Mouse (Mus musculus): ENCODE data around the gene Nacc1. TPM values are rescaled to one million over a fixed set of nuclear protein-coding genes. Genes with fewer than 3 reads are reported as not detected.

The Nacc1 gene
- polyA plus RNA-seq, 1 experiment from 2014 or later = 109 TPM

DNA sequence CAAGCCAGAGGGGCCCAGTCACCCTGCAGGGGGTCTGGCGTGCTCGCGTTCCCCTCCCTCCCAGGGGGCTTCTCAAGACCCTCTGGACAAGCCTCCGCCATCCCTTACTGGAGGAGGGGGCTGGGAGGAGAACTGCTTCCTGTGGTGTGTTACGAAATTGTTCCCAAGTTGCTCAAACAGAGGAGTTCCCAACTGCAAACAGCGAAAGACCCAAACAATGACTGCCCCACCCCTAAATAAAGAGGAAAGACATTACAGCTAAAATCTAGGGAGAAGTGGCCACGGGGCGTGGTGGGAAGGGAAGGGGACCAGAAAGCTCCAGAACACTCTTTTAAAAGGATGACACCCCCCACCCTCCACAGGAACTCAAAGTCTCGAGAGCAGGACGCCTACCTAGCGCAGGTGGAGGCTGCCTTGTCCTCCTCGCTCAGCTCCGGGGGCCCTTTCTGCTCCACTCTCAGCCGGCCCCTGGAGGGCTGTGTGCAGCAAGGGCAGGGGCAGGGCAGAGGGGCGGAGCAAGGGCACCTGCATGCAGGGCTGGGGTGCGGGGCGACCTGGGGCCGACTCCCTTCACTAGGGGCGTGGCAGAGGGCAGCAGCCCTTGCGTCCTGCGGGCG lies 19.7 kb upstream of the Nacc1 start:
- ChIA-PET POLR2A (no interaction called here), CTCF (interaction anchor here (4.6 kb wide), 1 partner anchor 105 kb away, joined by 80 read pairs; no protein-coding TSS in a partner anchor)
- DNase-seq (ENCODE audit: low read depth, low spot score) = no peak
- in situ Hi-C loops (cut with MboI; ENCODE audit: low pct_unique_long_range_greater_than_20kb) = no loop called here
- H3K27me3 ChIP-seq = no peaks in the 10 kb centered on the region
- no peak for TF ChIP-seq CTCF (IDR thresholded peaks at IDR 0.05)
- no peak for ATAC-seq

DNA sequence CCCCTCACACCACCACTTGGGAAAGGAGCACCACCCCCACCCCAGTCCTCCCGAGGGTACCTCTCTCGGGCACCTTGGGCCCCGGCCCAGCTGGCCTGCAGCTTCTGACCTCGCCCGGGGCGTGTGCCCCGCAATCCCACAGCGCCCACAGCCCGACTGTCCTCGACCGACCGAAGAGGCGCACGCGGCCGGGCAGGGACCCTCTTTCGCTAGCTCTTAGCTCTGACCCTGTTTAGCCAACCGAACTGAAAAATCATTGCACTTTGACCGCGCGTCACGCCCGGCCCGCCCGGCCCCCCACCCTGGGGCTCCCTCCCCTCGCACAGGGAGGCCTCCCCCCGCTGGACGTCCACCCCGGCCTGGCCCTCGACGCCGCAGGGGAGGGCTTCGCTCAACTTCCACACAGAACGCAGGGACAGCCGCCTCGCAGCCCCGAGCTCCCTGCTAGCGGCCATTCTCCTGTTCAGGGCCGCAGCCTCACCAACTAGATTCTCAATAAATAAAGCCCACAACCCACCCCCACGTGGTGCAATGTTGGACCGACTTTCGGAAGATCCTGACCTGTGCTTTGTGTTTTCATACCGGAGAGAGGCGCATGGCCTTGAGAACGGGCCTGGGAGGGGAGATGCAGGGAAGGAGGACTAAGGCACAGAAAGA lies 19.1 kb upstream of the Nacc1 start:
- CTCF ChIA-PET = interaction anchor here (4.6 kb wide), 1 partner anchor 106 kb away, joined by 80 read pairs; no protein-coding TSS in a partner anchor
- TF ChIP-seq CTCF (IDR thresholded peaks at IDR 0.05) = no peak
- POLR2A ChIA-PET = interaction anchor here (0.7 kb wide), 1 partner anchor 31 kb away, joined by 3 read pairs; no protein-coding TSS in a partner anchor
- H3K27me3 ChIP-seq = no peaks in the 10 kb centered on the region
- ATAC-seq (no peak), DNase-seq (ENCODE audit: low read depth, low spot score) (no peak)
- in situ Hi-C loops (cut with MboI; ENCODE audit: low pct_unique_long_range_greater_than_20kb) = no loop called here

DNA sequence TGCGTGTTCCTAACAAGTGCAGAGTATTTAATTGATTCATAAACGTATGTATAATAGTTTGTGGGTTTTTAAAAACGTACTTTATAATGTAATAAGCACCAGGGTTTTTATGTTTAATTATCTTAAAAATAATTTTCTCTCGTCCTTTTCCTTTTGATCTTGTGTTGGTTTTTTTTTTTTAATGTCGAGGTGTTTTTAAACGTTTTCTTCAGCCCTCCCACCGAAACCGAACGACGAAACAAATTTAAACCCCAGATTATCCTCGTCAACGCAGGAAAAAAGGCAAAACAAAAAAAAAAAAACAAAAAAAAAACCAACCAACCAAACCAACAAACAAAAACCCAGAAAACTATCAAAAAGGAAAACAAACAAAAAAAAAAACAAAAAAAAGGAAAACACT lies 18.3 kb upstream of the Nacc1 start:
- in situ Hi-C loops (cut with MboI; ENCODE audit: low pct_unique_long_range_greater_than_20kb) = no loop called here
- H3K27me3 ChIP-seq = no peaks in the 10 kb centered on the region
- DNase-seq (ENCODE audit: low read depth, low spot score) = no peak
- ATAC-seq = no peak
- POLR2A ChIA-PET = interaction anchor here (0.7 kb wide), 1 partner anchor 31 kb away, joined by 3 read pairs; no protein-coding TSS in a partner anchor
- no peak for TF ChIP-seq CTCF (IDR thresholded peaks at IDR 0.05)
- CTCF ChIA-PET = interaction anchor here (4.6 kb wide), 1 partner anchor 106 kb away, joined by 80 read pairs; no protein-coding TSS in a partner anchor

DNA sequence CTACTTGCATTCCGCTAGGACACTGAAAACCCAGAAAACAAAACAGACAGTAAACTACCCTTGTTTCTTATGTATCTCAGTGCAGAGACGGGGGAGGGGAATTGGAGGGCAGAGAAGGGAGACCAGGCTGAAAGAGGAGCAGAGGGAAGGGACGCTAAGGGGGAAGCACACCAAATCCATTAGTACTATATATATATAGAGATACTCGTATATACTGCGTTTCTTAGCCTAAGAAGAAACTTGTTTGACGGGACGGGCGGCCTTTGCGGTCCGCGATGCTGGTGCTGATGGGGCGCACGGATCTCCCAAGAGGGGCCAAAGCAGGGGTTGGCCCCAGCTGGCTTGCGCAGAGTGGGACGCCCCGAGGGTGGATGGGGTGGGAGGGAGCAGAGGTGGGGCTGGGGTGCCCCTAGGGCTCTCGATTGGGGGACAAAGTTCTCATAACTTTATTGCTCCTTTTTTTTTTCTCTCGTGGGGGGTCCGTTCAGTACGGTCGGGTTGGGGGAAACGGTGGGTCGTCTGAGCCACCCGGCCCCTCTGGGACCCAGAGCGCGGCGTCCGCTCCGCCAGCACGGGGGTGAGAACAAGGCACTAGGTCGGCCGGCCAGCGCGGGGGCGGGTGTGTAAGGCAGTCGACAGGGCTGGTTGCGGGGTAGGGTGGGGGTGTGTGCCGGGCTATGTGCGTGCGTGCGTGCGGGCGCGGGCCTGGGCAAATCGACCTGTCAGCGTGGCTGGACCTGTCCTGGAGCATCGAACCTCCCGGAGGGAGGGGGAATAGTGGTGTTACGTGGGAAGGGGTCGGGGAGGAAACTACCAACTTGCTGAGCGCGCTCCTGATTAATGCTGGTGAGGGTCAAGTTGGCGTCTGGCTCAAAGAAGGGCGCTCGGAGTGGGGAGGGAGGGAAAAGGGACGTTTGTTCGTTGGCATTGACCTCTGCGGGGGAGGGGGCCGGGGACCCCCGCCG lies 17.5 kb upstream of the Nacc1 start:
- no peak for TF ChIP-seq CTCF (IDR thresholded peaks at IDR 0.05)
- no peak for ATAC-seq
- DNase-seq (ENCODE audit: low read depth, low spot score) = no peak
- H3K27me3 ChIP-seq = no peaks in the 10 kb centered on the region
- ChIA-PET POLR2A (interaction anchor here (0.5 kb wide), 1 partner anchor 68 kb away, joined by 3 read pairs; no protein-coding TSS in a partner anchor), CTCF (no interaction called here)
- in situ Hi-C loops (cut with MboI; ENCODE audit: low pct_unique_long_range_greater_than_20kb) = loop anchor here (5.0 kb wide), 1 partner anchor 32 kb away; no protein-coding TSS in a partner anchor

DNA sequence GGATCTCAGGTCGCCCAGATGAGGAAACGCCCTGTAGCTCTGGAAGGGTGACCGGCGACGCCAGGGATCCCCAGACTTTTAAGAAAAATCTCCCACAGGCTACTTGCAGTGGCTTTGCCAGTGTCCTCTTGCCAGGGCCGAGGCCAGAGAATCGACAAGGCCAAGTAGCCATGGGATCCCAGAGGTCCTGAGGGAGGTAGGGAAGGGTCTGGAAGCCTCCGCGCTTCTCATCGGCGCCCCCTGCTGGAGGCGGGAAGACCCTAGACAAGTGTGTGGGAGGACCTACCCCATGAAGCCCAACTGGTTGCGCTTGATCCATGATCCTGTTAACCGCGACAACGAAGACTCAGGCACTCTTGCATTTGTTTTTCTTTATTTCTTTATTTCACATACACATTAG lies 16.7 kb upstream of the Nacc1 start:
- POLR2A ChIA-PET = interaction anchor here (0.5 kb wide), 1 partner anchor 68 kb away, joined by 3 read pairs; no protein-coding TSS in a partner anchor
- H3K27me3 ChIP-seq = no peaks in the 10 kb centered on the region
- in situ Hi-C loops (cut with MboI; ENCODE audit: low pct_unique_long_range_greater_than_20kb) = loop anchor here (5.0 kb wide), 1 partner anchor 33 kb away; no protein-coding TSS in a partner anchor
- no peak for TF ChIP-seq CTCF (IDR thresholded peaks at IDR 0.05)
- CTCF ChIA-PET = no interaction called here
- DNase-seq (ENCODE audit: low read depth, low spot score) (no peak), ATAC-seq (no peak)

DNA sequence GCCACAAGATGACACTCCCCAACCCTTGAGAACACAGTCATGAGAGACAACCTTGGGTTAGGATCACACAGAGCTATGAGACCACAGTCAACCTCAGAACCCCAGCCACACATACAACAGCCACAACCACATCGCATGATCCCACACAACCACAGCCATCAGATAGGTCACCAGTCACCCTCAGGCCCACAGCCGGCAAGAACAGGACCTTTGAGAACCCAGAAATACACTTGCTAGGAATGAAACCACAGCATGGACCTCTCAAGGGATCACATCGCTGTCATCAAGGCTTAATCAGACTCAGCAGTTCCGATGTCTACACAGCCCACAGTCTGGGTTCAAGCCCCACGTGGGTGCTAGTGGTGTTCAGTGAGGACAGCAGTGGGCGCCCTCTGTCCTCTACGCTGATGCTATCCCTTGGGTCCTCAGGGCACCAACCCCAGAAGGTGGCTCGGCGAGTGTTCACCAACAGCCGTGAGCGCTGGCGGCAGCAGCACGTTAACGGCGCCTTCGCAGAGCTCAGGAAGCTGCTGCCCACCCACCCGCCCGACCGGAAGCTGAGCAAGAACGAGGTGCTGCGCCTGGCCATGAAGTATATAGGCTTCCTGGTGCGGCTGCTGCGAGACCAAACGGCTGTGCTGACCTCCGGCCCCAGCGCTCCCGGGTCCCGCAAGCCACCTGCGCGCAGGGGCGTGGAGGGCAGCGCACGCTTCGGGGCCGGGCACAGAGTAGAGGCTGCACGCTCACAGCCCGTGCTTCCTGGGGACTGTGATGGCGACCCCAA lies 16.0 kb upstream of the Nacc1 start:
- no peaks in the 10 kb centered on the region for H3K27me3 ChIP-seq
- POLR2A ChIA-PET = no interaction called here
- in situ Hi-C loops (cut with MboI; ENCODE audit: low pct_unique_long_range_greater_than_20kb) = loop anchor here (5.0 kb wide), 1 partner anchor 34 kb away; no protein-coding TSS in a partner anchor
- no peak for DNase-seq (ENCODE audit: low read depth, low spot score)
- no peak for TF ChIP-seq CTCF (IDR thresholded peaks at IDR 0.05)
- CTCF ChIA-PET = interaction anchor here (0.8 to 1.2 kb wide), 2 partner anchors 29 to 112 kb away, joined by 3 to 6 read pairs; no protein-coding TSS in a partner anchor
- no peak for ATAC-seq

DNA sequence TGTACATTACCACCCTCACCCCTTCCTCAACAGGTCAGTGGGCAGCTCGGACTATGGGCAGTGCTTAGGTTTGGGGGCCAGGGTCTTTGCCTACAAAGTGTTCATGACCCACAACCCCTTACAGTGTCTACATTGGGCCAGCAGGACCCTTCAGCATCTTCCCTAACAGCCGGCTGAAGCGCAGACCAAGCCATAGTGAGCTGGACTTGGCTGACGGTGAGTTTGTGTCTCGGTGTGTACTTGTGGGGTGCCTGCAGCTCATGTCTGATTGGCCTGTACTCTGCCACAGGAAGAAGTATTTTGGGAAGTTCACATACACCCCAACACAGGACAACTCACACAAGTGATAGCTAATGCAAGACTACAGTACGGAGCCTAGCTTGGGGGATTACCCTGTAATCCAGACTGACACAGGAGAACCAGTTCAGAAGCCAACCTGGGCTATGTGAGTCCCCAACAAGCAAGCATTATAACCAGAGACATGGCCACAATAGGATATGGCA lies 15.4 kb upstream of the Nacc1 start:
- no peaks in the 10 kb centered on the region for H3K27me3 ChIP-seq
- ChIA-PET POLR2A (no interaction called here), CTCF (interaction anchor here (0.6 to 1.2 kb wide), 3 partner anchors 29 to 112 kb away, joined by 3 to 6 read pairs (median 3); no protein-coding TSS in a partner anchor)
- in situ Hi-C loops (cut with MboI; ENCODE audit: low pct_unique_long_range_greater_than_20kb) = loop anchor here (5.0 kb wide), 1 partner anchor 34 kb away; no protein-coding TSS in a partner anchor
- no peak for TF ChIP-seq CTCF (IDR thresholded peaks at IDR 0.05)
- ATAC-seq (no peak), DNase-seq (ENCODE audit: low read depth, low spot score) (no peak)

DNA sequence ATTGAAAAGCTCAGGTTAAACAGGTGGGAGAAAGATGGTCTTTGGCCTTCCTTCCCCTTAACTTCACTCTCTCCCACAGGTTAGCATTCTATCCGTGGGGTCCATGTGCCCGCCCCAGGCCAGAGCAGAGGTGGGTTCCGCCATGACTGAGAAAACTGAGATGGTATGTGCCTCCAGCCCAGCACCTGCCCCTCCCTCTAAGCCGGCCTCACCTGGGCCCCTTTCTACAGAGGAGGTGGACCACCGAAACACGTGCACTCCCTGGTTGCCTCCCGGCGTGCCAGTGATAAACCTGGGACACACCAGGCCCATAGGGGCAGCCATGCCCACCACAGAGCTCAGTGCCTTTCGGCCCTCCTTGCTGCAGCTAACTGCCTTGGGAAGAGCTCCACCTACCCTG lies 14.9 kb upstream of the Nacc1 start:
- ChIA-PET POLR2A (no interaction called here), CTCF (interaction anchor here (0.6 to 1.2 kb wide), 2 partner anchors 108 to 113 kb away, joined by 3 to 6 read pairs; no protein-coding TSS in a partner anchor)
- DNase-seq (ENCODE audit: low read depth, low spot score) = no peak
- H3K27me3 ChIP-seq = no peaks in the 10 kb centered on the region
- in situ Hi-C loops (cut with MboI; ENCODE audit: low pct_unique_long_range_greater_than_20kb) = loop anchor here (5.0 kb wide), 1 partner anchor 35 kb away; no protein-coding TSS in a partner anchor
- no peak for TF ChIP-seq CTCF (IDR thresholded peaks at IDR 0.05)
- ATAC-seq = no peak

All from Patski (cell line).